Comparison of ENCODE assay signal across 22 mouse cellular contexts in the genomic region with DNA sequence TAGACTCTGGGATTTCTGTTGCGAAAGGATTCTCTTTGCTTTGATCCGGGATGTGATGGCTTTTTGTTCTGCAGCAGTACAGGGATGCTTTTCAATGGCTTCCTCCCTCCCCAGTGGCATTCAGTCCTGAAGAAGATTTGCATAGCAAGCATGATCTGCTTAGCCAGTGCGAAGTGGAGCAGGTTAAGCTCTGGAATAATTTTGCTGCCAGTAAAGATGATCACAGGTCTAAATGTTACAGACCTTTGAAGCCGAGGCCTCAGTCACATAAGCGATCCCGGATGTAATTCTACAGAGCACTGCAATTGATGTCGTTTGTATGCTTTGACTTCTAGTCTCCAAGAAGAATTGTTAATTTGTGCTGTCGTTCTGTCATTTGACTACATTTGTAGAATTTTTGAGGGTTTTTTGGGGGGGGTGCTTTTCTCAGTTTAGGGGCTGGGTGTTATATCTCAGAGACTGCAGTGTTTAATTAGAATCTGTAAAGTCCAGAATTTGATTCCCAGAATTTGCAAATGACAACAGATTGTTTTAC. TPM values are rescaled to one million over a fixed set of nuclear protein-coding genes. Genes with fewer than 3 reads are reported as not detected.
DNase-seq lines count a peak whose midpoint lies in the region; ATAC-seq and TF ChIP-seq lines count a peak whose summit lies in the region.
"Had no signal": no experiment of that assay in that cellular context is flagged by ENCODE, and none has a peak within 500 bp of the region (broad histone marks: within the 10 kb centered on the region; RNA-seq: fewer than 3 reads in every experiment).

No protein-coding gene starts in this region.

- DNase-seq in brain, embryonic 14.5 days (ENCODE audit: low read depth), result peak; percentile 75
- DNase-seq in cerebellum, adult 9-11 months, result no peak
- DNase-seq: cerebellum, postnatal 10 days; gastrocnemius, postnatal 36 days; heart, postnatal 10 days; right cerebral cortex, adult 18-20 months; spleen, adult 18-20 months; thymus, adult 2 months had no signal

- WGBS in forebrain, embryonic 16.5 days, result 42% methylated on average over 8 of the region's 8 CpGs
- 43% methylated on average over 8 of the region's 8 CpGs for WGBS in hindbrain, embryonic 16.5 days
- WGBS in midbrain, embryonic 16.5 days, result 15% methylated on average over 8 of the region's 8 CpGs
- 76% methylated on average over 8 of the region's 8 CpGs for WGBS in kidney, embryonic 15.5 days

- no peaks in the 10 kb centered on the region for H3K36me3 ChIP-seq in forebrain, embryonic 16.5 days (ENCODE audit: control insufficient read depth, insufficient read depth)
- no peaks in the 10 kb centered on the region for H3K36me3 ChIP-seq in hindbrain, embryonic 16.5 days (ENCODE audit: control insufficient read depth, insufficient read depth, low read length)
- H3K36me3 ChIP-seq in midbrain, embryonic 16.5 days (ENCODE audit: control insufficient read depth, insufficient read depth, low read length), result no peaks in the 10 kb centered on the region
- no peaks in the 10 kb centered on the region for H3K36me3 ChIP-seq in kidney, embryonic 15.5 days
- H3K36me3 ChIP-seq: embryonic facial prominence, embryonic 10.5 days; heart, embryonic 10.5 days; intestine, embryonic 15.5 days; limb, embryonic 13.5 days; stomach, embryonic 15.5 days had no signal

- no peaks in the 10 kb centered on the region for H3K27me3 ChIP-seq in forebrain, embryonic 16.5 days (replicated peaks; ENCODE audit: control insufficient read depth, insufficient read depth, low read length)
- no peaks in the 10 kb centered on the region for H3K27me3 ChIP-seq in hindbrain, embryonic 16.5 days (replicated peaks; ENCODE audit: control insufficient read depth, insufficient read depth, low read length)
- H3K27me3 ChIP-seq in midbrain, embryonic 16.5 days (ENCODE audit: control insufficient read depth, insufficient read depth, low read depth, low read length), result no peaks in the 10 kb centered on the region
- H3K27me3 ChIP-seq in kidney, embryonic 15.5 days, result no peaks in the 10 kb centered on the region
- H3K27me3 ChIP-seq: intestine, embryonic 15.5 days; limb, embryonic 13.5 days; Patski; stomach, embryonic 15.5 days had no signal

- H3K27ac ChIP-seq in forebrain, embryonic 16.5 days (ENCODE audit: low read length), result no peak overlapping the region
- H3K27ac ChIP-seq in hindbrain, embryonic 16.5 days (ENCODE audit: low read depth, low read length), result peak overlapping the region; percentile 33
- H3K27ac ChIP-seq in midbrain, embryonic 16.5 days (ENCODE audit: low read length), result peak overlapping the region; percentile 35
- H3K27ac ChIP-seq in kidney, embryonic 15.5 days, result no peak overlapping the region
- H3K27ac ChIP-seq: embryonic facial prominence, embryonic 10.5 days; heart, embryonic 10.5 days; intestine, embryonic 15.5 days; limb, embryonic 13.5 days; liver, embryonic 14.5 days; stomach, embryonic 15.5 days had no signal

- H3K4me1 ChIP-seq in forebrain, embryonic 16.5 days (replicated peaks; ENCODE audit: control insufficient read depth, insufficient read depth, low read length), result peaks cover 12% of the 10 kb centered on the region
- H3K4me1 ChIP-seq in hindbrain, embryonic 16.5 days (ENCODE audit: control insufficient read depth, insufficient read depth, low read depth, low read length), result peaks cover 7% of the 10 kb centered on the region
- peaks cover 11% of the 10 kb centered on the region for H3K4me1 ChIP-seq in midbrain, embryonic 16.5 days (ENCODE audit: control insufficient read depth, insufficient read depth, low read length)
- 0 out of 2 replicates have a peak, but pooled peaks cover 3% of the 10 kb centered on the region for H3K4me1 ChIP-seq in kidney, embryonic 15.5 days
- H3K4me1 ChIP-seq: heart, embryonic 10.5 days; limb, embryonic 13.5 days; stomach, embryonic 15.5 days had no signal

- ATAC-seq in forebrain, embryonic 16.5 days, result peak; percentile 36; the same call in 1 of the 2 replicates
- ATAC-seq in hindbrain, embryonic 16.5 days, result peak; percentile 48
- ATAC-seq in midbrain, embryonic 16.5 days, result peak; percentile 90
- ATAC-seq in inflammation-experienced regulatory T-cells, adult 6 months, result no peak
- no peak for ATAC-seq in kidney, embryonic 15.5 days (replicated peaks; ENCODE audit: low FRiP score)
- ATAC-seq: activated CD4-positive, CD25-positive, alpha-beta regulatory T cell, adult 4 months; intestine, embryonic 15.5 days; lung, postnatal 0 days; Patski had no signal

- H3K4me2 ChIP-seq in forebrain, embryonic 16.5 days (ENCODE audit: low read length), result no peak overlapping the region
- no peak overlapping the region for H3K4me2 ChIP-seq in hindbrain, embryonic 16.5 days (ENCODE audit: low read length)
- peak overlapping the region; percentile 29; the same call in 1 of the 2 replicates for H3K4me2 ChIP-seq in midbrain, embryonic 16.5 days (ENCODE audit: low read length)
- no peak overlapping the region for H3K4me2 ChIP-seq in kidney, embryonic 15.5 days
- H3K4me2 ChIP-seq: intestine, embryonic 15.5 days; limb, embryonic 13.5 days; stomach, embryonic 15.5 days had no signal

- H3K4me3 ChIP-seq in forebrain, embryonic 16.5 days (replicated peaks; ENCODE audit: low read length), result no peak overlapping the region
- no peak overlapping the region for H3K4me3 ChIP-seq in hindbrain, embryonic 16.5 days (ENCODE audit: low read length)
- no peak overlapping the region for H3K4me3 ChIP-seq in midbrain, embryonic 16.5 days (ENCODE audit: low read depth, low read length)
- H3K4me3 ChIP-seq in kidney, embryonic 15.5 days (replicated peaks), result no peak overlapping the region
- H3K4me3 ChIP-seq: embryonic facial prominence, embryonic 10.5 days; heart, embryonic 10.5 days; intestine, embryonic 15.5 days; limb, embryonic 13.5 days; stomach, embryonic 15.5 days had no signal

- TF ChIP-seq CTCF in brain, embryonic 14.5 days (IDR thresholded peaks at IDR 0.05; ENCODE audit: borderline replicate concordance, extremely low read depth, insufficient read depth, insufficient read length), result no peak

- TF ChIP-seq POLR2A in brain, embryonic 14.5 days (IDR thresholded peaks at IDR 0.05; ENCODE audit: borderline replicate concordance, extremely low read depth, insufficient read depth, insufficient read length, poor library complexity, severe bottlenecking), result no peak

- H3K9ac ChIP-seq in forebrain, embryonic 16.5 days (replicated peaks; ENCODE audit: low read depth, low read length), result no peak overlapping the region
- H3K9ac ChIP-seq in hindbrain, embryonic 16.5 days (ENCODE audit: low read depth, low read length), result no peak overlapping the region
- H3K9ac ChIP-seq in midbrain, embryonic 16.5 days (ENCODE audit: low read depth, low read length), result no peak overlapping the region
- no peak overlapping the region for H3K9ac ChIP-seq in kidney, embryonic 15.5 days
- H3K9ac ChIP-seq: intestine, embryonic 15.5 days; limb, embryonic 13.5 days; liver, embryonic 14.5 days; stomach, embryonic 15.5 days had no signal

- peaks cover 2% of the 10 kb centered on the region; the same call in 1 of the 2 replicates for H3K9me3 ChIP-seq in forebrain, embryonic 16.5 days (ENCODE audit: control insufficient read depth, low read length)
- no peaks in the 10 kb centered on the region; the same call in 1 of the 2 replicates for H3K9me3 ChIP-seq in hindbrain, embryonic 16.5 days (ENCODE audit: control insufficient read depth, low read length)
- H3K9me3 ChIP-seq in midbrain, embryonic 16.5 days (replicated peaks; ENCODE audit: control insufficient read depth, low read length, poor library complexity, severe bottlenecking), result no peaks in the 10 kb centered on the region
- H3K9me3 ChIP-seq in kidney, embryonic 15.5 days (replicated peaks), result no peaks in the 10 kb centered on the region
- H3K9me3 ChIP-seq: embryonic facial prominence, embryonic 10.5 days; heart, embryonic 10.5 days; intestine, embryonic 15.5 days; stomach, embryonic 15.5 days had no signal

RNA-seq across cellular contexts. Expression of gene Marcks, which starts 33.8 kb away (rescaled TPM):
- 328 and 380 TPM in 2 replicates for polyA plus RNA-seq in brain, embryonic 14.5 days (2012; rRNA removed)
- polyA plus RNA-seq in forebrain, embryonic 16.5 days (2015; fragmentation: Nextera tagmentation; extraction: Ambion mirVana), result 178 and 197 TPM in 2 replicates
- polyA plus RNA-seq in hindbrain, embryonic 16.5 days (2015; fragmentation: Nextera tagmentation; extraction: Ambion mirVana), result 140 and 154 TPM in 2 replicates
- polyA plus RNA-seq in midbrain, embryonic 16.5 days (2015; fragmentation: Nextera tagmentation; extraction: Ambion mirVana), result 187 and 196 TPM in 2 replicates
- 1 to 10 TPM in 1 of 3 experiments, under 1 TPM in 2; 0.64 to 1.3 (median 0.71) TPM for polyA plus RNA-seq in inflammation-experienced regulatory T-cells, adult 6 months (2017; shearing (Covaris generic))
- polyA plus RNA-seq in kidney, embryonic 15.5 days (2015; fragmentation: Nextera tagmentation; extraction: Ambion mirVana), result 102 and 104 TPM in 2 replicates

Comparison
In these comparisons a context has a peak if more than half of its experiments do, and no peak if none do; other contexts are left out.
1. ATAC-seq: peak in forebrain, embryonic 16.5 days (single experiment), hindbrain, embryonic 16.5 days (single experiment) and midbrain, embryonic 16.5 days (single experiment); none in inflammation-experienced regulatory T-cells, adult 6 months (single experiment) and kidney, embryonic 15.5 days (single experiment).
2. H3K27ac ChIP-seq: peak in hindbrain, embryonic 16.5 days (single experiment) and midbrain, embryonic 16.5 days (single experiment); none in forebrain, embryonic 16.5 days (single experiment) and kidney, embryonic 15.5 days (single experiment).
3. RNA of gene Marcks, which starts 33.8 kb away (polyA plus RNA-seq): 328 to 380 TPM in brain, embryonic 14.5 days, 187 to 196 TPM in midbrain, embryonic 16.5 days, 178 to 197 TPM in forebrain, embryonic 16.5 days, 140 to 154 TPM in hindbrain, embryonic 16.5 days and 102 to 104 TPM in kidney, embryonic 15.5 days; 0.64 to 1.3 TPM in inflammation-experienced regulatory T-cells, adult 6 months; every median in the first group is over 10 times any median in the second.